Mouse (Mus musculus): ENCODE results near the gene Fam169a. TPM values are rescaled to one million over a fixed set of nuclear protein-coding genes. Genes with fewer than 3 reads are reported as not detected.
"Not testable (repeated sequence)": the region's sequence is repeated elsewhere in the genome, so short reads cannot be mapped to it uniquely, and the experiment has no call there.

The Fam169a gene
- total RNA-seq, 4 experiments from 2014 or later = 0.12 TPM; not detected in 3

DNA sequence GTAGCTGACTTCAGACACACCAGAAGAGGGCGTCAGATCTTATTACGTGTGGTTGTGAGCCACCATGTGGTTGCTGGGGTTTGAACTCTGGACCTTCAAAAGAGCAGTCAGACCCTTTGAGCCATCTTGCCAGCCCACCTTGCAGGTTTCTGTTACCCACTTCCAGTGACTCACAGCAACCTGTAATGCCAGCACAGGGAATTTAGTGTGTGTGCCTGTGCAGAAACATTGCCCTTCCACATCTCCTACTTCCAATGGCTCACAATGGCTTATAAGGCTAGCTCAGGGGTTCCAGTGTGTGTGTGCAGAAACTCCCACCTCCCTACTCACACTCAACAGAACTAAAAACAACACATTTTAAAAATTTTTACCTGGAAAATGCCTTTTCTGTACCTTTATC, 10.5 kb downstream of the Fam169a start:
- no peak for DNase-seq (ENCODE audit: low spot score in 2 of 2)

DNA sequence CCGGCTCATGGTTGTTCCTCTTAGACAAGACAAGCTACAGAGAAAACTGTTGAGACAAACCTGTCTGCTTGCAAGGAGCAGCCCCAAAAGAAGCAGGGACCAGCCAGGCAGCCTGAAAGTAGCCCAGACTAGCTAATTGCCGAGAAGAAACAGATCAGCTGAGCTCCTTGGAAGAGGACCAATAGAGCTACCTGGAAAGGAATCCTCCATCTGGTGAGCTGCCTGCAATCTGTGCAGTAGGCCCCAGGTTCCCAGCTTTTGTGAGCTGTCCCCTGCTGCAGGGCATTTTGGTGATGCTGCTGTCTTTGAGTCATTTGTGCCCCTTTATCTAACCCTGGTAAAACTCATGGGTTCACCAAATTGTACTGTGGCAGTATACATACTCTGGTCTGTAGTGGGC, 13.1 kb downstream of the Fam169a start:
- DNase-seq (ENCODE audit: low spot score in 2 of 2) = no peak

DNA sequence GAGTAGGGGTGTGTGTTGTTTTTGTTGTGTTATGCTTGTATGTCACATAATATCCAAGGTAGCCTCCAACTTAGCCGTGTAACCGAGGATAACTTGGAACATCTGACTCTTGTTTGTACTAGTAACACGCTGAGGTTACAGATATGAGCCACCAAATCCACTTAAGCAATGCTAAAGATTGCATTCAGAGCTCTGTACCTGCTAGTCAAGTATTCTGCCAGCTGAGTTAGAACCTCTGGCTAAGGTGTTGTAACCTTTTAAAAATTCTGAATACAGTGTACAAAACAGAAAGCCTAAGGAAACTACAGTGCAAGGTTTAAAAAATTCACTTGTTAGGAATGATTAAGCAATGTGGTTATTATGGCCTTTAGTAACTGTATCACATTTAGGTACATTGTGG, 13.5 kb downstream of the Fam169a start:
- DNase-seq (ENCODE audit: low spot score in 2 of 2) = no peak

DNA sequence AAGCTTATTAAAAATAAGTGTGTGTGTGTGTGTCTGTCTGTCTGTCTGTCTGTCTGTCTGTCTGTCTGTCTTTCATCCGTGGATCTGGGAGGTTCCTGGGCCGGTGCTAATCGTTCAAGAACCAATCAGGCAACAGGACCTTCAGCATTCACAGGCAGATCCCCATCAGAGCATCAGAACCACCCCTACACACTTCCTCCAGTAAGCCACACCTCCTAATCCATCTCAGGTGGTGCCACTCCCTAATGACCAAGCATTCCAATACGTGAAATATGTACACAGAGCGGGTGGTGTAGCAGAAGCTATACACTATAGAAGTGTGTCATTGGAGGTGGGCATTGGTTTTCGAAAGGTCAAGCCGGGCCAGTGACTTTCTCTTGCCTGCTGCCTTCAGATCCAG, 15.3 kb downstream of the Fam169a start:
- DNase-seq (ENCODE audit: low spot score in 2 of 2) = no peak

DNA sequence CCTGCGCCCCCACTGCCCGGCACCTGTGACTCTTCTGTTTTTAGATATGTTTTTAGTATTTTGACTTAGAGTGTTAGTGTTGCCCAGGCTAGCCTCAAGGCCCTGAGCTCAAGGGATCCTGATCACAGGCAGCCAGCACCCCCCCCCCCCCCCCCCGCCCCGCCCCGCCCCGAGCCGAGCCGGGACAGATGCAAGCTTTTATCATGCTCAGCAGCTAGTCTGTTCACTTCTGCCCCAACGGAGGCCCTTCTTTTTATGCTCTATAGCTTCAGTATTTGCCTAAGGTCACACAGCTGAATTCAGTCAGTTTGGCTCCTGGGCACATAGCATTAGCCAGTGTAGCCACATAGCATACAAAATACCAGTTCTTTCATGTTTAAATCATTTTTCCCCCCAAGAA, 19.2 kb downstream of the Fam169a start:
- no peak for DNase-seq (ENCODE audit: low spot score in 2 of 2)

DNA sequence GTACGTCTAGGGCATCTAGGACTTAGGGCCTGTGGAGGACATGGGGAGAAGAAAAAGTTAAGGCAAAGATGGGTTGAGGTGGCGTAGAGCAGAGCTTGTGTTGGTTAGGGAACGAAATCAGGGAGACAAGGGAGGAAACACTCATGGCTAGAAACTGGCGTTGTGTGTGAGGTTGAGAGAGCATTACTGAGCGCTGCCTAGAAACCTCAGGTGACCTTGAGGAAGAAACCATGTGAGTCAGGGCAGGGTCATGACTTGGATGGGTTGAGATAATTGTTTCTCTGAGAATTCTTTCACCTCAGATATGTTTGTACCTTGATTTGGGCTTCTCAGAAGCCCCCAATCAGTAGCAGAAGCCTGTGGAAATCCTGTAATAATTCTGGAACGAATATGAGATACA, 20.3 kb downstream of the Fam169a start:
- DNase-seq (ENCODE audit: low spot score in 2 of 2) = no peak

DNA sequence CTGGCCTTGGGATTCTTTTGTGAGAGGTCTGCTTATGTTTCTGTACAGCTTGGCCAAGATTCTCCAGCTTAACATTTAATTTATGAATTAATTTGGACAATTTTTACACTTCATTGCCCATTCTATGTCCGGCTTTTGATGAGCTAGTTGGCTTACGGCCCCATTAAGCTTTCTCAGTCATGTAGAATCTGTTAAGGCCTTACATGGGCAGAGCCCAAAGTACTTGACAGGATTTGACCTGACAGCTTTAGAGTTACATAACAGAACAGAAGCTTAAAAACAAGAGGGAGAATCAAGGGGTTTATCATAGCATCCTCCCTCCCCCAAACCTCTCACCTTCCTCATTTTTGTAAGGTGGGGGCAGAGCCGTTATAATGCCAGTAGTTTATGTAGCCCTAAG, 21.1 kb downstream of the Fam169a start:
- DNase-seq (ENCODE audit: low spot score in 2 of 2) = no peak

DNA sequence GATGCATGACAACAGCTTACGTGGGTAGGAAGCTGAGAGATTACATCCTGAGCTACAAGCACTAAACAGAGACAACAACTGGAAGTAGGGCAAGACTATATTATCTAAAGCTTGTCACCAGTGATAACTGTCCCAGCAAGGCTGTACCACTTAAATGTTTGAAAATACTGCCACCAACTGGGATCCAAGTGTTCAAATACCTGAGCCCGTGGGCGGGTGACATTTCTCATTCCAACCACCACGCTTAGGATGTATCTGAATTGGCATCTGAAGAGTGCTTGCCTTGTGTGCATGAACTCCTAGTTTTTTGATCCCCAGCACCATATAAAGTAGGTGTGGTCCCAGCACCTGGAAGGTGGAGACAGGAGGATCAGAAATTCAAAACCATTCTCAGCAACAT, 28.6 kb downstream of the Fam169a start:
- no peak for DNase-seq (ENCODE audit: low spot score in 2 of 2)

DNA sequence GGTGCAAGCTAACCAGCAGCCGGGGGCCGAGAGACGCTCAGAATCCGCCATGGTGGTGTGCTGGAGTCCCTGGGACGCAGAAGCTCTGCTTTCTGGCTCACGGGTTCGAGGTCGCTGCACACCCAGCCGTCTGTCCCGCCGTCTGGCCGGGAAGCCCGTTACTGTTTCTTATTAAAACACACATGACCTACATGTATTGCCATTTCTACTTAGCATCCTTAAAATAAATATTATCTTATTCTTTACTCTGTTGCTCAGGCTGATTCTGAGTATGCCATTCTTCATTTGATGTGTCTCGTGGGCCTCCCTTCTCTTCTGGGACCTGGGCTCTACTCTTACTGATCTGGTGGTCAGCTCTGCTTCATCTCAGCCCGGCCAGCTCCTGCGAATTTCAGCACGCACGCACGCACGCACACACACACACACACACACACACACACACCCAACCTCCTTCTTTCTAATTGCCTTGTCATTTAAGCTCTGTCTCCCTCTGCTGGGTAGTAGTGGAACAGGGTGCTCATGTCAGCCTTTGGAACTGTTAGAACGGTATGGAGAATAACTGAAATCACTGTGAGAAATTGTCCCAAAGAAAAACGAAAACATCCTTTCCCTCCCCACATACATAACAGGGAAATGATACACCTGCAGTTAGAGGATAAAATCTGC, 32.2 kb downstream of the Fam169a start, which contains the start of gene Gm6169:
Gm6169 (minus strand) TSS at position 51 of the 666 bp plus-strand sequence.
- DNase-seq (ENCODE audit: low spot score in 2 of 2) = no peak

DNA sequence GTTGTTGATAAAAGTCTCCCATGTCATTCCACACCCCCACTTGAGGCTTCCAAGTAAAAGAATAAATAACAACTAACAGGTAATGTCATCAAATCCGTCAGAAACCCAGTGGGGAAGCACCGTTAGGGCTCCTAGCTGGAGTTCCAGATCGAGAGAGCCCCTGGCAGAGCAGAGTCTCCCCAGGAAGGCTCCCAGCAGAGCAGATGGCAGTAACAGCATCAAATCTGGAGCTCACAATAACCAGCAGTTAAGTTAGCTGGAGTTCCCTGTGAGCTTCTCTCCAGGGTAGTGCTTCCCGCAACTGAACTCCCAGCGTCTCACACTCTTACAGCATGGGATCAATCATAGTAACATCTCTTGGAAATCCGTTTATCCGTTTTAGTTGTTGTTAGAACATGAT, 37.9 kb downstream of the Fam169a start:
- DNase-seq (ENCODE audit: low spot score in 2 of 2) = no peak

DNA sequence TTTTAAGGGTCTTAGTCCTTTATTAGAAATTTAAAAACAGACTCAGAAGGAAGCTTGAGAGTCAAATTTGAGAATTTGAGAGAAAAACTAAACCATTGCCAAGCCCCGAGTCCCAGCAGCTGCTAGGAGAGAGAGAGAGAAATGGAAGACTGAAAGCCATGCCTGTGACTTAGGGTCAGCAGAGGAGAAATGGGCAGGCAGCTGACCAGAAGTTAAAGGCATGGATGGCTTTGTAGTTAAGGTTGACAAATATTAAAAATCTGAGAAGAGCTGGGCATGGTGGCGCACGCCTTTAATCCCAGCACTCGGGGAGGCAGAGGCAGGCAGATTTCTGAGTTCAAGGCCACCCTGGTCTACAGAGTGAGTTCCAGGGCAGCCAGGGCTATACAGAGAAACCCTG, 40.6 kb downstream of the Fam169a start:
- not testable (repeated sequence) for DNase-seq (ENCODE audit: low spot score in 2 of 2)

DNA sequence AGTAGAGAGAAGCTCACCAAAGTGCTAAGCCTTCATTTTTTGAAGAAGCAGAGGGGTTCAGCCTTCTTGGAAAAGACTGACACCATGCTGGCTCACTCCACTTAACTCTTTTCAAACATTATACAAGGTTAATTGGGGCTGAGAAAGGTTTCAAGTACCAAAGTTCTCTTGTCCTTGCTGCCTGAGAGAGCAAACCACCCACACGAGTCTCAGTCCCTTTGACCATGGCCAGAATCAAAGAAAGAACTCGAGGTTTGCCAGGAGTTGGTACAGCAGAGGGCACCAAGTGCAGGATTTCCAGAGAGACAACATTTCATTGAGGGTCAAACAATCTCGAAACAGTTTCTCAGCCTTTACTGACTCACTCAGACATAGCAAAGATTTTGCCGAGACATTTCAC, 42.0 kb downstream of the Fam169a start:
- no peak for DNase-seq (ENCODE audit: low spot score in 2 of 2)

DNA sequence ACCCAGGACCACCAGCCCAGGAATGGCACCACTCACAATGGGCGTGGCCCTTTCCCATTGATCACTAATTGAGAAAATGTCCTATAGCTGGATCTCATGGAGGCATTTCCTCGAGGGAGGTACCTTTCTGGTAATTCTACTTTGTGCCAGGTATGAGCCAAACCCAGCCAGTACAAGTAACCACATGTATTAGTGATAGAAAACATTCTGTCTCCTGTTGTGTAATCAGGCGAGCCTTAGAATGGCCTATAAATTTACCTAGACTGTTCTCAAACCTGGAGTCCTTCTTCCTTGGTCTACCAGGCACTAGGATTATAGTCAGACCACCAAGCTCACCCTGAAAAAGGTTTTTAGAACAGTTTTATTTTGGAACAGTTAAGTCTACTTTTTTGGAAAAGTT, 54.3 kb downstream of the Fam169a start:
- no peak for DNase-seq (ENCODE audit: low spot score in 2 of 2)

DNA sequence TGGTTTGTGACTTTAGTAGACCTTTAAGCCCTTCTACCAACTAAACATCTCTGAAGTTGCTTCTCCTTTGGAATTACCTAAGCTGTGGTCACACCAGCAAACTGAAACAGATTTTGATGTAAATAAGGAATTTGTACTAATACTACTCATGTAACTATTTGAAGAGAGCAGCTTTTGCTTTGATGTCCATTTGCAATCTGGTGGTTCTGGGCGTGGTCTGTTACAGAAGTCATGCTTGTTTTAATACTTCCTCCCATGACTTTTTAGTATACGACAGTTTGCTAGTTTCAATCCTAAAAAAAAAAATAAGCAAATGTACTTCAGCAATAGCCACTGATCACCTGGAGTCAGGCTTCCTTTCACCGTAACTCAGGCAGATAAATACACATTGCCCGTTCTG, 62.6 kb downstream of the Fam169a start:
- not testable (repeated sequence) for DNase-seq (ENCODE audit: low spot score in 2 of 2)

DNA sequence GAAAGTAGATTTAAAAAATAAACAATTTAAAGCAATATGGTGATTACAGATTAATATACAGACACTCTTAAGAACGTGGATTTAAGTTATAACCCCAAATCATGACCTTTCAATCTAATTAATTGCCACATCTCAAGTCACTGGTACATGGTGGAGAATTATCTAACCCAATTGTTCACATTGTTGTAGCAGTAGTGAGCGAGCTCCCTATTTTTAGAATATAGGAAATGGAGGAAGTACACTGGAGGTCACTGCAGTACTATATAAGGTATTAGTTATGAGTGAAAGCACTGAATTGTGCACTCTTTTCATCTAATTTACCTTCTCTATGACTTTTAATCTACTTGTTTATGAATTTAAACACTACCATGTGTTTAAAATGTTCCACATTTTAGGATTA, 63.3 kb downstream of the Fam169a start:
- not testable (repeated sequence) for DNase-seq (ENCODE audit: low spot score in 2 of 2)

DNA sequence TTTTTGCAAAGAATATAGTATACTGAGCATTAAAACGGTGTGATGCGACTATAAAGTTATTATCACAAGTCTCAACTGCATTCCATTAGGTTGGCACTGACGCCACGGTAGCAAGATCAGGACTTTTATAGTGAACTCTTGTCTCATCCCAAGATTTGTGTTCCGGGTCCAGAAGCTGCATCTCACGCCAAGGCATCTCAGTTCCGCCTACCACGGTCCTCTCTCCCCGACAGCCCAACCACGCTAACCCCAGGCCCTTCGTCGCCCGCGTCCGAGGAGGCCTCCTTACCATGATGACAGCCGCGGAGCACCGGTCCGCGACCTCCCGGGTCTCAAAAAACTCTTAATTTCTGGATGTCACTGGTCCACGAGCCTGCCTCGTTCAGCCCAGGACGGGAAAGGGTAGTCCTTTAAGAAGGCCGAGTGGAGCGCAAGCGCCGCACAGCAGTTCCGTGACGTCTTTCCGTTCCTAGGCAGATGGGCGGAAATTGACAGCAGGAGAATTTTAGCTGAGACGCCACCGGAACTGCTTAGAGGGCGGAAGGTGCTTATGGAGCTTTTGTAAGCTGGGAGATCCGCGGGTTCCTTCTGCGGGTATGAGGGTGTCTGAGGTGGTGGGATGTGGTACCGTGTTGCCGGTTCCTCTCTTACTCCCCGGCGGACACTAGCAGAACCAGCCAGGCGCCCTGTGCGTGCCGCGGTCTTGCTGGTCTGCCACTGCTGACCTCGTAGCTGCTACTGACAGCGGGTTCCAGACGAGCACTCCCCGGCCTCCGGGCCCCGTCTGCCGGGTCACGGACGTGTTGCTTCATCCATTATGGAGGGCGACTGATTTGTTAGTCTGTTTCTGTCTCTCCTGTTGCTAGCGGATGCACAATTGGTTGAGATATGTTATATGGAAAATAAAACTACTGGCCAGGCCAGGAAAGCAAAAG, 70.6 kb downstream of the Fam169a start, which contains the start of the genes Gfm2 and Nsa2:
Gfm2 (plus strand) TSS at position 472 of the 935 bp plus-strand sequence.
Nsa2 (minus strand) TSS at position 472 of the 935 bp plus-strand sequence.
- peak; percentile 77 to 81 for DNase-seq (ENCODE audit: low spot score in 2 of 2)

DNA sequence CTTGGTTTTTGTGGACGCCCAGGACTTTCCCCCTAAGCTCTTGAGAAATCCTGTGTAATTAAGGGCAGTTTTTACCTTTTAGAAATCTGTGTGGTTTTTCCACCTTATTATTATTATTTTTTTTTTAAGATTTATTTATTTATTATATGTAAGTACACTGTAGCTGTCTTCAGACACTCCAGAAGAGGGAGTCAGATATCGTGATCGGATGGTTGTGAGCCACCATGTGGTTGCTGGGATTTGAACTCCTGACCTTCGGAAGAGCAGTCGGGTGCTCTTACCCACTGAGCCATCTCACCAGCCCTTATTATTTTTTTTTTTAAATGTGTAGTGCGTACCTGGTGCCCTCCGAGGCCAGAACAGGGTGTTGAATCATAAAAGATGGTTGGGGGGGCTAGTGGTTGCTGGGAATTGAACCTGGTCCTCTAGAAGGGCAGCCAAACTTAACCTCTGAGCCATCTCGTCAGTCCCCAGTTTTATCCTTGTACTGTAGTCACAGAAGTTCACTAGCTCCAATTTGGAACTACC, 71.4 kb downstream of the Fam169a start:
- not testable (repeated sequence) for DNase-seq (ENCODE audit: low spot score in 2 of 2)

DNA sequence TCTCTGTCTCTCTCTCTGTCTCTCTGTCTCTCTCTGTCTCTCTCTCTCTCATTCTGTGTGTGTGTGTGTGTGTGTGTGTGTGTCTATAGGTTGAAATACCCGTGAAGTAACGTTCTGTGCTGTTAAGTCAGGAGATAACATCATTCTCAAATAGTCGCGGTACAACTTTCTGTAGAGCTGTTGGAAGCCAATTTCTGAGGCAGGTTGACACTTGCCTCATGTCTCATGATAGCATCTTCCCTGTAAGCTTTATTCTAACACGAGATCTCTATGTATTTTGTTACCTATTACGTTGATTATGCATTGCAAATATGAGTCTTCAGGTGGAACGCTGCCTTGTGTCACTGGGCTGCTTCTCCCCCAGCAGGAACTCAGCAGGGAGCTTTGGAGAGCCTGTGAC, 75.2 kb downstream of the Fam169a start:
- DNase-seq (ENCODE audit: low spot score in 2 of 2) = no peak

DNA sequence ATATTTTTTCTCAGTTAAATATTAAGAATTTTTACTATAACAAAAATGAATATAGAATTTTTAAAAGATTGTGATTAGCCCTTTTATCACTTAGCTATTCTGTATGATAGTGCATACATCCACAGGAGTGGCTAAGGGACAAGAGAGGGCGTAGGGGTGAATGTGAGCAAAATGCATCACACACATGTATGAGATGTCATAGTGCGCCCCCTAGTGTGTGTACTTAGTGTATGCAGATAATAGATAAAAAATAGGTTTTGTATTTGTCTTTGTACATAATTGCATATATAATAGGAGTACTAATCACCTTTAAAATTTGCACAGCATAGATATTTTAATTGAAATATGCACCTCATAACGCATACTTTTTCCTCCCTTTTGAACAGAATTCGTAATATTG, 78.7 kb downstream of the Fam169a start:
- no peak for DNase-seq (ENCODE audit: low spot score in 2 of 2)

DNA sequence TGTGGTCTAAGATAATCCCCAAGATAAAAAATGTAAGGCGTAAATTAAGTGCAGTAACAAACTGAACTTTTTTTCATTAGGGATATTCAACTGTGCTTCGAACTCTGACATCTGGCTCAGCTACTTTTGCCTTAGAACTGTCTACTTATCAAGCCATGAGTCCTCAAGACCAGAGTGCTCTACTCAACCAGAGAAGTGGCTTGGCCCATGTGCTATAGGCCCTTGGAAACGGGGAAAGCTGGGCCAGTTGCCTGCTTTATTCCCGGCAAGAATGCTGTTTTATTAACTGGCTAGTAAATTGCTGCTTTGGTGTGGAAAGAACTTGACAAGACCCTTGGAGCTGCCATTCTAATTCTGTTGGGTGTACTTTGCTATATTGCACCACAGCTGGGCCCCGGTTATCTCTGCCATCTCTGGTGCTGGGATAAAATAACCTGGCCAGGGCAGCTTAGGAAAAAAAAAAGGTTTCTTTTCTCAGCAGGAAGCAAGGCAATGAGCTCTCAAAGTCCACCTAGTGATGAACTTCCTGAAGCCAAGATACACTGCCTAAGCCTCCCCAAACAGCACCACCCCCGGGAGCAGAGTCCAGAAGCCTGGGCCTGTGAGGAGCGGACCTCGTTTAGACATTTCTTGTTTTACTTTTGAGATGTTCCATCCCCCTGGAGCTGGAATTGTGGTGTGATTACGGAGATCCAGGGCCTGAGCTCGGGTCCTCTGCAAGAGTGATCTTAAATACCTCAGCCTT, 108.6 kb downstream of the Fam169a start:
- no peak for DNase-seq (ENCODE audit: low spot score in 2 of 2)

DNA sequence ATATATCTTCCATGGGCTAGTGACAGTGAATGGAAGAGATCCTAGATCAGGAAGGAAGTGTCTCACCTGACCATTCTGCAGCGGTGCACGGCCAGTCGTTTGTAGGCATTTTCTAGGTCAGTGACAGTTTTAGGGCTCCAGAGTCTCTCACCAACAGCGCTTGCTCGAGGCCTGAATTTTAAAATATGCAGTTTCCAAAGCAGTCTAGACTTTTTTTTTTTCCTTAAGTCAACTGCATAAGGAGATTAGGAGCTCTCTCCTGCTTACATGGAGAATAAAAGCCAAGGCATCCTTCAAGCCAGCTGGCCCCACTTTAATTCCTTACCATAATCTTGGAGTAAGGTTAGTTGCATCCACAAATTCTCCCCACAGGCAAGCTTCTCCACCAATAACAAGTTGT, 109.6 kb downstream of the Fam169a start:
- DNase-seq (ENCODE audit: low spot score in 2 of 2) = no peak

DNA sequence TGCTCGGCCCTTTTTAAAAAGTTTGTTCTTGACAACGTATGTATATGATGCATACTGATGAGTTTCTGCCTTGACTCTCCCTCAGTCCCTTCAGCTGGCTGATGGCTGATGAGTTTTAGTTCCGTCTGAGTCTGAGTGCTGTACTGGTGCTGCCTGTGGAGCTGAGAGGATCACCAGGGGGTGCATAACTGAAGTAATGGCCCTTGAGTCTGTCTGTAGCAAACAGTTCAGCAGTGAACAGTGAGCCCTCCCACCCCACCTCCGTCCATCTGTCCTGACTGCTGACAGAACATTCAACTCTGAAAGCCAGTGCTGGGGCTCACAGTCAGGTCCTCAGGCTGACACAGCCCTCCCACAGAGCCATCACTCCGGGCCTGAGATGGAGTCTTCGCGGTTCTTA, 111.9 kb downstream of the Fam169a start:
- DNase-seq (ENCODE audit: low spot score in 2 of 2) = no peak
